Mouse (Mus musculus) gonadal fat pad, adult 2 months (tissue): ENCODE results near the gene Mia3. TPM values are rescaled to one million over a fixed set of nuclear protein-coding genes. Genes with fewer than 3 reads are reported as not detected.
"Not testable (repeated sequence)": the region's sequence is repeated elsewhere in the genome, so short reads cannot be mapped to it uniquely, and the experiment has no call there.

Experiments used
- DNase-seq: peaks from one replicate; pipeline ENCODE4 v3.0.0-alpha.2; 2012; ENCODE audit warnings: low read depth
- polyA plus RNA-seq: library from polyadenylated mRNA; depleted of rRNA; stranded (reverse); fragments of >200 nt; gene quantifications from 2 replicates; pipeline ENCODE4 v1.2.3, GENCODE M21; 2012; rRNA removed

The Mia3 gene
- 108 and 123 TPM in 2 replicates for polyA plus RNA-seq

GRCm38 (mm10) chr1:183369427-183370014 is at the start of gene Mia3:
TSS of gene Mia3 (minus strand) at chr1:183369553.
- DNase-seq: no peak

GRCm38 (mm10) chr1:183417873-183418272 is 48.5 kb upstream of the Mia3 start, which contains the start of gene Hhipl2:
TSS of gene Hhipl2 (plus strand) at chr1:183418215.
- no peak for DNase-seq

GRCm38 (mm10) chr1:183414081-183414727 is 44.9 kb upstream of the Mia3 start:
- no peak for DNase-seq

DNA sequence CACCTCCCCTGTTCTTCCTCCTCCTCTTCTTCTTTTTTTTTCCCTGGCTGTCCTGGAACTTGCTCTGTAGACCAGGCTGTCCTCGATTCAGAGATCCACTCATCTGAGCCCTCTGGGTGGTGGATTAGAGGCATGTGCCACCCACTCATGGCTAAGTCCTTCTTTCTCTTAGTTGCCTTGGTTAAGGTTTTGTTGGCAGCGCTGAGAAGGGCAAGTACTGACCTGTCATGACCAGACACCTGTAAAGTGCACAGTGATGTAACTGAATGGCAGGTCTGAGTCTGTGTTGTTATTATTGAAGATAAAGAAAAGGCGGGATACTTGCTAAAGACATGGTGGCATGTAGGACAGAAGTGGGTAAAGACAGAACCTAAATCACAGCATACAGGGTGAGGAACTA is 34.0 kb upstream of the Mia3 start:
- DNase-seq: peak; percentile 70

GRCm38 (mm10) chr1:183388426-183389406 is 19.4 kb upstream of the Mia3 start, which contains the start of gene Taf1a:
TSS of gene Taf1a (plus strand) at chr1:183388981.
- DNase-seq: peak; percentile 61

- not testable (repeated sequence) for DNase-seq
Measured at GRCm38 (mm10) chr1:183387421-183387820, 18.1 kb upstream of the Mia3 start.

GRCm38 (mm10) chr1:183382621-183383020 is 13.3 kb upstream of the Mia3 start:
- no peak for DNase-seq

DNA sequence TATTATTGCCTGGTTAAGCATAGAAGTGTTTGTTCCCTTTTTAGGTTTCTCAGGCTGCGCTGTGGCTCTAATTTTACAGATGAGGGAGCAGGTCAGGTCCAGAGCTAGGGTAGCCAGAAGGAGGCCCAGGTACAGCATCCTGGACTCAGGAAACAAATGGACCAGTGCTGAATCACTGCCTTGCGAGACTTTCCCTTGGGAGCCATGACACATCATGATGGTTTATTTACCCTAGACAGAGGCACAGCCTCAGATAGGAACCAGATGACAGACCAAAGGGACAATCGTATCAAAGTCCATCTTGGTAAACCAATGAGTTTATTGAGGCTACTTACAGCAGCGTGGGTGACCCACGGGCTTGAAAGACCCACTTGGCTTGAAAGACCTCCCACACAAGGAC is 12.5 kb upstream of the Mia3 start:
- DNase-seq: no peak

DNA sequence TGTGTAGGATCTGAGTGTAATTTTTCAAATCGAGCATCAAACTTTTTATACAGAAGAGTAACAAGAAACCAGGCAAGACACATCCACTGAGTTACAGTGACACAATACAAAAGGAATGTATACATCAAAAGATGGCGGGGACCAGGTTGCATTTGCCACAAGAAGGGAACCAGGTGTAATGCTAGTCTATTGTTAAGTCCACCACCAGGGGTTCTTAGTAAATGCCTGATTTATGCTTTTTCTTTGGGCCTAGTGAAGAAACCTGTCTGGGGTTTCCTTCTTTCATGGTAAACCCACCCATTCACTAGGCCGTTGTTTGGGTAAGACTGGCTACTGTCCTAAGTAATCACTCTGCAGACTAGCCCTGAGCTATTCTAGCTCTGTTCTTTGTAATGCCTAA is 10.0 kb upstream of the Mia3 start:
- not testable (repeated sequence) for DNase-seq

GRCm38 (mm10) chr1:183378321-183378941 is 9.1 kb upstream of the Mia3 start:
- no peak for DNase-seq

- DNase-seq: no peak
Measured at GRCm38 (mm10) chr1:183377045-183377444, 7.7 kb upstream of the Mia3 start.

GRCm38 (mm10) chr1:183374728-183375127 is 5.4 kb upstream of the Mia3 start:
- no peak for DNase-seq

- no peak for DNase-seq
Measured at GRCm38 (mm10) chr1:183368601-183369400, 552 bp downstream of the Mia3 start.

DNA sequence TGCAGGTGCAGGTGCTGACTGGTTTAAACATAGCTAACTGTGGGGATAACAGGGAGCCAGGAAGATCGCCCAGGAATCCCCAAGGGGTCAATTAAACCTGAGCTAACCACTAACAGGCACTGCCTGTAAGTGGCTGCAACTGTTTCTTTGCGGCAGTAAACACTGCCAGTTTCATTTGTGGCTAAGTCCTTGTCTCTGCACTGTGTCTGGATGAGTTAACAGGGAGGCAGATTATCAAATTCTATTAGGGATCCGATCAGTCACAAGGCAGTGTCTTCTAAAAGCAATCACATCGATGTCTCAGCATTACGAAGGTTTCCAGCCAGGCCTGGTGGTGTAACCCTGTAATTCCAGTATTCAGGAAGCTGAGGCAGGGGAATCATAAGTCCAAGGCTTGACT is 3.0 kb downstream of the Mia3 start:
- DNase-seq: no peak

- no peak for DNase-seq
Measured at GRCm38 (mm10) chr1:183363577-183363867, 5.8 kb downstream of the Mia3 start.

- no peak for DNase-seq
Measured at GRCm38 (mm10) chr1:183362729-183363576, 6.4 kb downstream of the Mia3 start.

- no peak for DNase-seq
Measured at GRCm38 (mm10) chr1:183362301-183362700, 7.1 kb downstream of the Mia3 start.

DNA sequence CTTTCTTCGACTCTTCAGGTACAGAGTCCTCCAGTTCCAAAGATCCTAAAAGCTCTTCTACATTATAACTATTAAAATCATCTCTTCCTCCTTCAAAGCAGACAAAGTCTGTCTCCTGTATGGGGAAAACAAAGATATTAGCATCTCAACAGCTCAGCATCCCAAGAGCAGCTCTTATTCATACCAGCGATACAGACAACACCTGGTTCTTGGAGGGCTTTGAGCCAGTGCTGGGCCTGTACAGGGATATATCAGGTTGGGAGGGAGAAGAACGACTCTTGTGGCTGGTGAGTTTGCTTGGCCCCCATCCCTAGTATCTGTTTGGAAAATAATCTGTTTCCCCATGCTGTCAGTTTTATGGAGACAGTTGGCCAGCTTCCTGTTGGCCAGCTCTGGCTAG is 10.5 kb downstream of the Mia3 start:
- no peak for DNase-seq

DNA sequence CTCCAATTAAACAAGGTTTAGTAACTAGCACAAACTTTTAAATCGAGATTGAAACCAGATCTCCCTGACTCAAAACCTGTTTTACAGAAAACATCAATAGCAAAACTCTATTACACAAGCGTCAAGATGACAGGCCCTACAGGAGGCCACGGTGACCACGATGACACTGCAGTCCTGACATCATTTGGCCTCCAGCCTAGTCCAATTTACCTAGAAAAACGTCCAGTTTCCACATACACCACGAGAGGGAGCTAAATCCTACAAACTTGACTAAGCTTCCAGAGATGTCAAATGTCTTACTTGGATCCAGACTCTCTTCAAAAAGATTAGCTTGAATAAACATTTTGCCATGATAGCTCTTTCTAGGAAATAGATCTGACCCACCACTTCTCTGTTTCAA is 19.5 kb downstream of the Mia3 start:
- peak; percentile 14 for DNase-seq

DNA sequence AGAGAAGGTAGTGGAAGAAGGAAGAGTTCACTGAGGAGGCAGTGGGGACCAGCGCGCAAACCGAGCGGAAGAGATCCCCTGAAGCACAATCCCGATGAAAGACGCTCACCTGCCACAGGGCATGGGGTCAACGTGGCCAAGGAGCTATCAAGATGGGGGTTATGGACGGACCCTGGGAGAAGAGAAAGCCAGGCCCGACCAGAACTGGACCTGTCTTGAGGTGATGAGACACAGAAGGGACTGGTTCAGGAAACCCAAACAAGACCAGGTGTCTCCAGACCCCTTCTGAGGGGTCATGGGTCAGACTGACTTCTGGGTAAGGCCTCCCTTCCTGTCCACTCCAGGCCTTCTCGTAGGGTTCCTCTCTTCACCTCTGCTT is 23.5 kb downstream of the Mia3 start:
- no peak for DNase-seq
